Mouse (Mus musculus) C2C12 (cell line): ENCODE results near the gene Tldc1.

Experiments
- CEBPB ChIP-seq: IDR thresholded peaks from one replicate; pipeline ENCODE4 v1.6.1; 2011; ENCODE audit warnings: low read depth, mild to moderate bottlenecking, control low read depth, moderate library complexity
- CTCF ChIP-seq: IDR thresholded peaks from one replicate; pipeline ENCODE4 v1.5.1; 2011; ENCODE audit not compliant: control insufficient read depth, insufficient read depth, insufficient read length
- MAX ChIP-seq: IDR thresholded peaks from one replicate; pipeline ENCODE4 v1.6.1; 2011; ENCODE audit warnings: mild to moderate bottlenecking, control low read depth
- USF1 ChIP-seq: IDR thresholded peaks from one replicate; pipeline ENCODE4 v1.6.1; 2011; ENCODE audit warnings: low read depth, mild to moderate bottlenecking, control low read depth, moderate library complexity

GRCm38 (mm10) chr8:119823278-119823677, 45.1 kb upstream of the Tldc1 start:
- TF ChIP-seq CTCF (no peak), USF1 (no peak), CEBPB (no peak), MAX (no peak)
